Mouse (Mus musculus): ENCODE measurements at regions not wholly inside any gene's neighbourhood (a gene's known extent, or its start where the extent isn't known, plus 50 kb on each side); places are given as distances from the start of the nearest gene placed in this dataset.

GRCm38 (mm10) chr5:54186076-54186676 lies 187.9 kb downstream of the Stim2 start:
- no peaks in the 10 kb centered on the region for H3K79me3 ChIP-seq (ENCODE audit: low read depth)
- H3K36me3 ChIP-seq (ENCODE audit: control insufficient read depth, insufficient read depth), result no peaks in the 10 kb centered on the region
- no peak overlapping the region for H3ac ChIP-seq (ENCODE audit: control insufficient read depth, insufficient read length, low read depth)
- no peaks in the 10 kb centered on the region for H3K79me2 ChIP-seq (ENCODE audit: control insufficient read depth, insufficient read depth)
- no peak overlapping the region for H3K4me3 ChIP-seq (ENCODE audit: insufficient read depth, poor library complexity, severe bottlenecking)
- TF ChIP-seq MYOG (IDR thresholded peaks at IDR 0.05; ENCODE audit: control insufficient read depth, extremely low read depth, insufficient read length) (no peak), USF1 (IDR thresholded peaks at IDR 0.05; ENCODE audit: low read depth) (no peak), CEBPB (IDR thresholded peaks at IDR 0.05; ENCODE audit: low read depth) (no peak), FOSL1 (IDR thresholded peaks at IDR 0.05; ENCODE audit: insufficient read depth, low read length, poor library complexity, severe bottlenecking) (no peak), CTCF (IDR thresholded peaks at IDR 0.05; ENCODE audit: control insufficient read depth, insufficient read depth, insufficient read length) (no peak), MAX (IDR thresholded peaks at IDR 0.05) (no peak), MYOD1 (IDR thresholded peaks at IDR 0.05; ENCODE audit: control insufficient read depth, insufficient read length, low read depth) (no peak)
- H3K27me3 ChIP-seq (ENCODE audit: control insufficient read depth, insufficient read depth, insufficient read length), result peaks cover 7% of the 10 kb centered on the region

GRCm38 (mm10) chr5:54191688-54192087 lies 193.4 kb downstream of the Stim2 start:
- H3K36me3 ChIP-seq (ENCODE audit: control insufficient read depth, insufficient read depth), result no peaks in the 10 kb centered on the region
- no peak overlapping the region for H3ac ChIP-seq (ENCODE audit: control insufficient read depth, insufficient read length, low read depth)
- peaks cover 14% of the 10 kb centered on the region for H3K27me3 ChIP-seq (ENCODE audit: control insufficient read depth, insufficient read depth, insufficient read length)
- no peak overlapping the region for H3K4me3 ChIP-seq (ENCODE audit: insufficient read depth, poor library complexity, severe bottlenecking)
- TF ChIP-seq MYOG (IDR thresholded peaks at IDR 0.05; ENCODE audit: control insufficient read depth, extremely low read depth, insufficient read length) (no peak), FOSL1 (IDR thresholded peaks at IDR 0.05; ENCODE audit: insufficient read depth, low read length, poor library complexity, severe bottlenecking) (no peak), MAX (IDR thresholded peaks at IDR 0.05) (no peak), MYOD1 (IDR thresholded peaks at IDR 0.05; ENCODE audit: control insufficient read depth, insufficient read length, low read depth) (no peak), USF1 (IDR thresholded peaks at IDR 0.05; ENCODE audit: low read depth) (no peak), CTCF (IDR thresholded peaks at IDR 0.05; ENCODE audit: control insufficient read depth, insufficient read depth, insufficient read length) (no peak), CEBPB (IDR thresholded peaks at IDR 0.05; ENCODE audit: low read depth) (no peak)
- no peaks in the 10 kb centered on the region for H3K79me2 ChIP-seq (ENCODE audit: control insufficient read depth, insufficient read depth)
- H3K79me3 ChIP-seq (ENCODE audit: low read depth), result no peaks in the 10 kb centered on the region

GRCm38 (mm10) chr5:54194846-54195245 lies 196.5 kb downstream of the Stim2 start:
- Histone ChIP-seq H3ac (ENCODE audit: control insufficient read depth, insufficient read length, low read depth) (no peak overlapping the region), H3K27me3 (ENCODE audit: control insufficient read depth, insufficient read depth, insufficient read length) (peaks cover 31% of the 10 kb centered on the region), H3K36me3 (ENCODE audit: control insufficient read depth, insufficient read depth) (no peaks in the 10 kb centered on the region), H3K79me3 (ENCODE audit: low read depth) (no peaks in the 10 kb centered on the region), H3K79me2 (ENCODE audit: control insufficient read depth, insufficient read depth) (no peaks in the 10 kb centered on the region), H3K4me3 (ENCODE audit: insufficient read depth, poor library complexity, severe bottlenecking) (no peak overlapping the region)
- TF ChIP-seq MAX (IDR thresholded peaks at IDR 0.05), result no peak
- no peak for TF ChIP-seq FOSL1 (IDR thresholded peaks at IDR 0.05; ENCODE audit: insufficient read depth, low read length, poor library complexity, severe bottlenecking)
- no peak for TF ChIP-seq MYOG (IDR thresholded peaks at IDR 0.05; ENCODE audit: control insufficient read depth, extremely low read depth, insufficient read length)
- no peak for TF ChIP-seq CTCF (IDR thresholded peaks at IDR 0.05; ENCODE audit: control insufficient read depth, insufficient read depth, insufficient read length)
- TF ChIP-seq MYOD1 (IDR thresholded peaks at IDR 0.05; ENCODE audit: control insufficient read depth, insufficient read length, low read depth), result no peak
- TF ChIP-seq USF1 (IDR thresholded peaks at IDR 0.05; ENCODE audit: low read depth), result no peak
- TF ChIP-seq CEBPB (IDR thresholded peaks at IDR 0.05; ENCODE audit: low read depth), result no peak

GRCm38 (mm10) chr5:54200032-54200431 lies 201.7 kb downstream of the Stim2 start:
- Histone ChIP-seq H3K36me3 (ENCODE audit: control insufficient read depth, insufficient read depth) (no peaks in the 10 kb centered on the region), H3K79me2 (ENCODE audit: control insufficient read depth, insufficient read depth) (no peaks in the 10 kb centered on the region), H3K79me3 (ENCODE audit: low read depth) (no peaks in the 10 kb centered on the region), H3K4me3 (ENCODE audit: insufficient read depth, poor library complexity, severe bottlenecking) (no peak overlapping the region), H3K27me3 (ENCODE audit: control insufficient read depth, insufficient read depth, insufficient read length) (peaks cover 43% of the 10 kb centered on the region), H3ac (ENCODE audit: control insufficient read depth, insufficient read length, low read depth) (no peak overlapping the region)
- TF ChIP-seq CEBPB (IDR thresholded peaks at IDR 0.05; ENCODE audit: low read depth) (no peak), MYOG (IDR thresholded peaks at IDR 0.05; ENCODE audit: control insufficient read depth, extremely low read depth, insufficient read length) (no peak), MAX (IDR thresholded peaks at IDR 0.05) (no peak), MYOD1 (IDR thresholded peaks at IDR 0.05; ENCODE audit: control insufficient read depth, insufficient read length, low read depth) (no peak), FOSL1 (IDR thresholded peaks at IDR 0.05; ENCODE audit: insufficient read depth, low read length, poor library complexity, severe bottlenecking) (no peak), CTCF (IDR thresholded peaks at IDR 0.05; ENCODE audit: control insufficient read depth, insufficient read depth, insufficient read length) (no peak), USF1 (IDR thresholded peaks at IDR 0.05; ENCODE audit: low read depth) (no peak)

GRCm38 (mm10) chr5:54200587-54200986 lies 202.3 kb downstream of the Stim2 start:
- H3K36me3 ChIP-seq (ENCODE audit: control insufficient read depth, insufficient read depth), result no peaks in the 10 kb centered on the region
- no peaks in the 10 kb centered on the region for H3K79me3 ChIP-seq (ENCODE audit: low read depth)
- no peak overlapping the region for H3ac ChIP-seq (ENCODE audit: control insufficient read depth, insufficient read length, low read depth)
- H3K4me3 ChIP-seq (ENCODE audit: insufficient read depth, poor library complexity, severe bottlenecking), result no peak overlapping the region
- H3K27me3 ChIP-seq (ENCODE audit: control insufficient read depth, insufficient read depth, insufficient read length), result peaks cover 44% of the 10 kb centered on the region
- H3K79me2 ChIP-seq (ENCODE audit: control insufficient read depth, insufficient read depth), result no peaks in the 10 kb centered on the region
- TF ChIP-seq MYOD1 (IDR thresholded peaks at IDR 0.05; ENCODE audit: control insufficient read depth, insufficient read length, low read depth) (no peak), CEBPB (IDR thresholded peaks at IDR 0.05; ENCODE audit: low read depth) (no peak)

GRCm38 (mm10) chr5:54211457-54211856 lies 213.2 kb downstream of the Stim2 start:
- TF ChIP-seq MYOG (IDR thresholded peaks at IDR 0.05; ENCODE audit: control insufficient read depth, extremely low read depth, insufficient read length) (no peak), MYOD1 (IDR thresholded peaks at IDR 0.05; ENCODE audit: control insufficient read depth, insufficient read length, low read depth) (no peak), USF1 (IDR thresholded peaks at IDR 0.05; ENCODE audit: low read depth) (no peak), MAX (IDR thresholded peaks at IDR 0.05) (no peak), CEBPB (IDR thresholded peaks at IDR 0.05; ENCODE audit: low read depth) (no peak), FOSL1 (IDR thresholded peaks at IDR 0.05; ENCODE audit: insufficient read depth, low read length, poor library complexity, severe bottlenecking) (no peak), CTCF (IDR thresholded peaks at IDR 0.05; ENCODE audit: control insufficient read depth, insufficient read depth, insufficient read length) (no peak)

More at GRCm38 (mm10) chr5:54211457-54211856, 213.2 kb downstream of the Stim2 start:
- H3K36me3 ChIP-seq (ENCODE audit: control insufficient read depth, insufficient read depth), result no peaks in the 10 kb centered on the region
- H3ac ChIP-seq (ENCODE audit: control insufficient read depth, insufficient read length, low read depth), result no peak overlapping the region
- no peaks in the 10 kb centered on the region for H3K79me3 ChIP-seq (ENCODE audit: low read depth)
- no peak overlapping the region for H3K4me3 ChIP-seq (ENCODE audit: insufficient read depth, poor library complexity, severe bottlenecking)
- H3K27me3 ChIP-seq (ENCODE audit: control insufficient read depth, insufficient read depth, insufficient read length), result peaks cover 7% of the 10 kb centered on the region
- no peaks in the 10 kb centered on the region for H3K79me2 ChIP-seq (ENCODE audit: control insufficient read depth, insufficient read depth)

All from C2C12 (cell line).